8 mouse cellular contexts compared by ENCODE assay signal in the genomic region with DNA sequence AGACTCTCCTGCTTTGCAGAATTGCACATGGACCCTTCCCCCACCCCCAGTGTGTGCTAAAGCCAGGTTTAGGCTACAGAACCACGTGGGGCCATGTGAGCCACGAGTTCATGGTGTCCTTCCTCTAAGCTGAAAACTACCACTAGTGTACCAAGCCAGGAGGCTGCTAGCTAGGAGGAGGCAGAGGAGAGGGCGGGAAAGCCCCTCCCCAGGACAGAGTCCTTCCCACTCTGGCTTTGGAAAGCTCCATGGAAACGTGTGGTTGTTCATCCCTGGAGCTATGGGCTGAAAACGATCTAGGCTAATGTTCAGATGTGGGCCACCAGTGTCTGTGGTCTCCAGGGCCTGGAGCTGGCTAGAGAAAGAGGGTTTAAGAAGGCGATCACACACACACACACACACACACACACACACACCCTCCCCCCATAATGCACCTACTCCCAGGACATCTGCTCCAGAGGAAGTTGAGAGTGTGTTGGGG. TPM values are rescaled to one million over a fixed set of nuclear protein-coding genes. Genes with fewer than 3 reads are reported as not detected.
DNase-seq lines count a peak whose midpoint lies in the region; ATAC-seq and TF ChIP-seq lines count a peak whose summit lies in the region.

No protein-coding gene starts in this region.

- H3K4me3 ChIP-seq in intestine, postnatal 0 days (ENCODE audit: low read depth, low read length): no peak overlapping the region
- H3K4me3 ChIP-seq in kidney, embryonic 14.5 days (ENCODE audit: low read length): no peak overlapping the region

- H3K9ac ChIP-seq in intestine, postnatal 0 days (ENCODE audit: low read depth, low read length): no peak overlapping the region
- no peak overlapping the region for H3K9ac ChIP-seq in kidney, embryonic 14.5 days (ENCODE audit: low read depth, low read length)

- H3K4me2 ChIP-seq in intestine, postnatal 0 days (replicated peaks; ENCODE audit: low read depth): peak overlapping the region; percentile 75
- no peak overlapping the region for H3K4me2 ChIP-seq in kidney, embryonic 14.5 days (replicated peaks; ENCODE audit: low read depth, low read length)

- WGBS in intestine, postnatal 0 days: 31% methylated on average over 6 of the region's 6 CpGs
- WGBS in kidney, embryonic 14.5 days: 50% methylated on average over 6 of the region's 6 CpGs

- peaks cover 32% of the 10 kb centered on the region for H3K4me1 ChIP-seq in intestine, postnatal 0 days (replicated peaks; ENCODE audit: control insufficient read depth, insufficient read depth, low read length)
- H3K4me1 ChIP-seq in kidney, embryonic 14.5 days (ENCODE audit: control insufficient read depth, insufficient read depth, low read length): peaks cover 39% of the 10 kb centered on the region

- H3K36me3 ChIP-seq in intestine, postnatal 0 days (ENCODE audit: control insufficient read depth, insufficient read depth): peaks cover 15% of the 10 kb centered on the region
- peaks cover 27% of the 10 kb centered on the region for H3K36me3 ChIP-seq in kidney, embryonic 14.5 days (ENCODE audit: control insufficient read depth, insufficient read depth, low read length)

- peaks cover 43% of the 10 kb centered on the region for H3K27me3 ChIP-seq in intestine, postnatal 0 days (replicated peaks; ENCODE audit: control insufficient read depth, insufficient read depth, low read length)
- H3K27me3 ChIP-seq in kidney, embryonic 14.5 days (ENCODE audit: control insufficient read depth, insufficient read depth, low read length): peaks cover 56% of the 10 kb centered on the region

- no peak for TF ChIP-seq CTCF in intestine, postnatal 0 days (IDR thresholded peaks at IDR 0.05; ENCODE audit: low read depth)

- no peaks in the 10 kb centered on the region for H3K9me3 ChIP-seq in intestine, postnatal 0 days (ENCODE audit: control insufficient read depth)
- peaks cover 2% of the 10 kb centered on the region; the same call in 1 of the 2 replicates for H3K9me3 ChIP-seq in kidney, embryonic 14.5 days (ENCODE audit: control insufficient read depth, low read length)

- DNase-seq in cerebellum, adult 11 months: peak; percentile 46
- no peak for DNase-seq in cerebellum, postnatal 4 days (ENCODE audit: low spot score in 2 of 2)
- peak; percentile 59 to 60 for DNase-seq in right cerebral cortex, adult 2 months (ENCODE audit: low spot score in 2 of 2)
- no peak for DNase-seq in right cerebral cortex, postnatal 4 days
- peak; percentile 52 for DNase-seq in right cerebral cortex, postnatal 25 days
- DNase-seq in lung, postnatal 25 days (ENCODE audit: low spot score): no peak

- no peak overlapping the region for H3K27ac ChIP-seq in intestine, postnatal 0 days (ENCODE audit: low read depth, low read length)
- H3K27ac ChIP-seq in kidney, embryonic 14.5 days (ENCODE audit: low read depth, low read length): no peak overlapping the region

- no peak for ATAC-seq in intestine, postnatal 0 days
- no peak for ATAC-seq in kidney, embryonic 14.5 days (ENCODE audit: low FRiP score, low TSS enrichment)

RNA-seq across cellular contexts. Expression of a gene that starts 0.9 kb away (rescaled TPM):
- 0.68 and 0.78 TPM in 2 replicates for polyA plus RNA-seq in intestine, postnatal 0 days (2015; fragmentation: Nextera tagmentation; extraction: Ambion mirVana)
- polyA plus RNA-seq in kidney, embryonic 14.5 days (2014; fragmentation: Nextera tagmentation; extraction: Ambion mirVana): 0.07 and 0.18 TPM in 2 replicates

RNA-seq across cellular contexts. Expression of a gene that starts 5.6 kb away (rescaled TPM):
- polyA plus RNA-seq in intestine, postnatal 0 days (2015; fragmentation: Nextera tagmentation; extraction: Ambion mirVana): 116 TPM in 2 replicates
- 229 and 294 TPM in 2 replicates for polyA plus RNA-seq in kidney, embryonic 14.5 days (2014; fragmentation: Nextera tagmentation; extraction: Ambion mirVana)

RNA-seq across cellular contexts. Expression of a gene that starts 6.0 kb away (rescaled TPM):
- polyA plus RNA-seq in intestine, postnatal 0 days (2015; fragmentation: Nextera tagmentation; extraction: Ambion mirVana): 588 and 718 TPM in 2 replicates
- polyA plus RNA-seq in kidney, embryonic 14.5 days (2014; fragmentation: Nextera tagmentation; extraction: Ambion mirVana): 3.3 and 7.5 TPM in 2 replicates

RNA-seq across cellular contexts. Expression of a gene that starts 23.0 kb away (rescaled TPM):
- polyA plus RNA-seq in intestine, postnatal 0 days (2015; fragmentation: Nextera tagmentation; extraction: Ambion mirVana): 481 and 496 TPM in 2 replicates
- polyA plus RNA-seq in kidney, embryonic 14.5 days (2014; fragmentation: Nextera tagmentation; extraction: Ambion mirVana): 314 and 436 TPM in 2 replicates

RNA-seq across cellular contexts. Expression of a gene that starts 27.7 kb away (rescaled TPM):
- 26.8 and 26.9 TPM in 2 replicates for polyA plus RNA-seq in intestine, postnatal 0 days (2015; fragmentation: Nextera tagmentation; extraction: Ambion mirVana)
- 59.6 and 81.1 TPM in 2 replicates for polyA plus RNA-seq in kidney, embryonic 14.5 days (2014; fragmentation: Nextera tagmentation; extraction: Ambion mirVana)

Comparison
In these comparisons a context has a peak if more than half of its experiments do, and no peak if none do; other contexts are left out.
1. DNase-seq: peak in cerebellum, adult 11 months (single experiment), right cerebral cortex, adult 2 months (2 of 2) and right cerebral cortex, postnatal 25 days (single experiment); none in cerebellum, postnatal 4 days (0 of 2), right cerebral cortex, postnatal 4 days (single experiment) and lung, postnatal 25 days (single experiment).
2. RNA of a gene that starts 6.0 kb away (polyA plus RNA-seq): 588 to 718 TPM in intestine, postnatal 0 days; 3.3 to 7.5 TPM in kidney, embryonic 14.5 days; every median in the first group is over 10 times any median in the second.